Mouse (Mus musculus) adrenal gland, postnatal 4 days (tissue): ENCODE measurements at regions not wholly inside any gene's neighbourhood (a gene's known extent, or its start where the extent isn't known, plus 50 kb on each side); places are given as distances from the start of the nearest gene placed in this dataset.

Experiments used
- DNase-seq, 2 experiments: peaks; one replicate each; pipeline ENCODE4 v3.0.0; 2021 to 2022; ENCODE audit warnings: low spot score in 2 of 2, mixed read lengths in 2 of 2

DNA sequence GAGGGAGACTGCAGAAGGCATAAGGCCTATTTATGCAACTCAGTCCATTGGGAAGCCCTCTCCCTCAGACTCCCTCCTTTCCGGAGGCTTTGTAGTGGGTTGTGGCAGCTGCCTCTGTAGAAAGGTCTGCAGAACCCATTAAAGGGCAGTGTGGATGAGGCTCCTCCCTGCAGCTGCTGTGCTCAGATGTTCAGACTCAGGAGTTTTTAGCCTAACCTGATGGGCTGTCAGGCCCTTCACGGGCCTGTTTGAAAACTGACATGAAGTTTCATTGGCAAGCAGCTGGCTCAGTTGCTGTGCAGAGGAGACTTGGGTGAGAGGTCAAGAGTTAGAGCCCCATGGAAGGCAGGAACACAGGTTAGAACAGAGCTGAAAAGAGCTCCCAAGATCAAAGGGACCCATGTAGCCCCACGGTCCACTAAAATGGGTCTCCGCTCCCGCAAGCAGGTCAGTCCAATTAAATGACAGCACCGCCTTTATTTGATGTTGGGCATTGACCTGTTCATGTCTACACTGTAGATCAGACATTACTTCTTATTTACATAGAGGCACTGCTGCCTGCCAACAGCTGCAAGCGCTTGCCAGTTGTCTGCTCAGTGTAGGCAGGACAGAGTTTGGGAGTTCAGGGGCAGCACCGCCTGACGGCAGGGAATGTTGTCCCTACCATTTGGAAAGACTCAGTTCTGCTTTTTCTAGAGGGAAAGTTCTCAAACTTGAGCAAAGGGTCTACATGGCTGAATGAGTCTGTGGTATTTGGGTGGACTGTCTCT lies 53.8 kb upstream of the Usp46 start:
- no peak for DNase-seq

DNA sequence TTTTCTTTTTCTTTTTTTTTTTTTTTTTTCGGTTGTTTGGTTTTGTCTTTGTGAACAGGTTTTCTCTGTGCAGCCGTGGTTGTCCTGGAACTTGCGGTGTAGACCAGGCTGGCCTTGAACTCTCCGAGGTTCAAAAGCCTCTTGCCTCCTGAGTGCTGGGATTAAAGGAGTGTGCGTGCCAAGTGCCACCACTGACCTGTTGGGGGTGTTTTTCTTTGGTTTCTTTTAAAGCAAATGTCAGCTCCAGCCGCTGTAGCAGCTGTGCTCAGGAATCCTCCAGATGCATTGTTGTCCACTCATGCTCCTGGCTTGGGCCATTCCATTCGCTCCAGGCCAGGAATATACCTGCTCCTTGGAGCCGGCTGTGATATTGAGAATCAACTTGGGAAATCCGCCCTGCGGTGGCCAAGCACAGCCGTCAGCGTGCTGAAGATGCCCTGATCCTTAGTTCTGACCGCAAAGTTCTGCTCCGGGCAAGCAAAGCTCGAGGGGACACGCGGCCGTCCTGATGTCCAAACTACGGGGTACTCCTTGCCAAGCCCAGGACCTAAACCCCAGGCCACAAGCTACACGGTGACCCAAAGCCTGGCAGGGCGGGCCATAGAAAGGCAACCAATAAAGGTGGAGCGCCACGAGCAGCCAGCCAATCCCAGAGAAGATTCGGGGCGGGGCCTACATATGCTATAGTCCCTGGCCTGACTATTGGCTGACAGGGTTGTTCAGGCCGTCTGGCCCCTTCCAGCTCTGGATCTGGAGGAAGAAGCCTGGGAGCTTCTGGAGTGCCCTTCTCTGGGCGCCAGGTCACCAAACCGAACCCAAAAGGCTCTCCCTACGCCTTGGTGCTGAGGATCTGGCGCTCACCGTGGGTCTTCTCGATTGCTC lies 58.0 kb upstream of the Usp46 start:
- peak in 1 of 2 experiments; percentile 41 for DNase-seq

DNA sequence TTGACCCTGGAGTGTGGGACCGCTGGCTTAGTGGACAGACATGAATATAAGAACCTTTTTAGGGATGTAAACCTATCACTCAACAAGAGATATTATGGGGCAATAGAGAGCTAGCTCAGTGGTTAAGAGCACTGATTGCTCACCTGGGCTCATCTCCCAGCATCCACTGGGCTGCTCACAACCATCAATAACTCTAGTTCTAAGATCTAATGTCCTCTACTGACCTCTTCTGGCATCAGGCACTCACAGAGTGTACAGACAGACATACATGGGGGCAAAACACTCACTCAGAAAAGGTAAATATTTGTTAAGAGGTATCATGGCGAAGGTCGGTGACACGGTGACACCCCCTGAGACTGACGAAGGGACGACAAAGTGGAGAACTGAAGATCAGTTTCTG lies 59.3 kb upstream of the Usp46 start:
- DNase-seq = no peak

DNA sequence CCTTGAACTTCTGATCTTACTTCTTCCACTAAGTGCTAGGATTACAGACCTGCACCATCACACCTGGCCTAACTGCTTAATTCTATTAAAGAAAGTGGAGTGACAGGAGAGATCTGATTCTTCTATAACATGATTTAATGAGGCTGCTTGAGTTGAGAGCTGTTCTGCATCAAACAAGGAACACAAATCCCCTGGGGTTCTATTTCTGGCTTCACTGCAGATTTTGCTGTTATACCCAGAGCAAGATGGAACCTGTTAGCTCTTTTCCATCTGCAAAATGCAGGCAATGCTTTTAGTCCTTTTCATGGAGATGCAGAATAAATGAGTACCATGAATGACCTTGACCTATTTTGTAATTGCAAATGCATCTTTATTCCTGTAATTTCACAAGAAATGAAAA lies 61.4 kb upstream of the Usp46 start:
- no peak for DNase-seq

DNA sequence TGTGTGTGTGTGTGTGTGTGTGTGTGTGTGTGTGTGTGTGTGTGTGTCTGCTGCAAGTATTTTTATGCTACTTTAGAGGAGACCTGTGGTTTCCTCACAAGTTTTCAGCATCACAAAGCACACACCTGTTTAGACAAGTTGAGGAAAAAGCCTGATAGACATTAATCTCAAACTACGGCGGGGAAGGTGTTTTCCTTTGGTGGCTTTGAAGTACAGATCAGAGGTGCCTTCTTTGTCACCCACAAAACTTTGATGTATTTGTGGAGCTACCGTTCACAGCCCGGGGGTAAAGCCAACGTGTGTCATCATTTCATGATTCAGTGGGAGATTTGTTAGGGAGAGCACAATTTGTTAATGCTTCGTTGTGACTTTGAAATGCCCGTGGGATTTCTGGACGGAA lies 62.4 kb upstream of the Rasl11b start:
- no peak for DNase-seq

DNA sequence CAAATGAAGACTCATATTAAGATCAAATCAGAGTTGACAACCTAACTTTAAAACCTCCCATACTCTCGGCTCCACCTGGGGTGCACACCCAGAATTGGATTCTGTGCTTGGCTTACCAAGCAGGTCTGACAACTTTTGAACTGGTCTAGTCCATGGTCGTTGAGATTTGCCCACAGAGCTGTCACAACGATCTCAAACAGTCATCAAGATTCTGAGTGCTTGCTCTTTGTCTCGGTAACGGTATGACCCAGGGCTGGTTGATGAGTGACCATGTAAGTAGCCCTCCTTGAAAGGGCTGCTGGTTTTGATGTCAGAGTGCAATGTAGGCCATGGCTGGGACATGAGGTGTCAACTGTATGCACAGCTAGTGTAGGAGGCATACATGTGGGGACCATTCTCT lies 58.7 kb upstream of the Rasl11b start:
- DNase-seq = no peak

DNA sequence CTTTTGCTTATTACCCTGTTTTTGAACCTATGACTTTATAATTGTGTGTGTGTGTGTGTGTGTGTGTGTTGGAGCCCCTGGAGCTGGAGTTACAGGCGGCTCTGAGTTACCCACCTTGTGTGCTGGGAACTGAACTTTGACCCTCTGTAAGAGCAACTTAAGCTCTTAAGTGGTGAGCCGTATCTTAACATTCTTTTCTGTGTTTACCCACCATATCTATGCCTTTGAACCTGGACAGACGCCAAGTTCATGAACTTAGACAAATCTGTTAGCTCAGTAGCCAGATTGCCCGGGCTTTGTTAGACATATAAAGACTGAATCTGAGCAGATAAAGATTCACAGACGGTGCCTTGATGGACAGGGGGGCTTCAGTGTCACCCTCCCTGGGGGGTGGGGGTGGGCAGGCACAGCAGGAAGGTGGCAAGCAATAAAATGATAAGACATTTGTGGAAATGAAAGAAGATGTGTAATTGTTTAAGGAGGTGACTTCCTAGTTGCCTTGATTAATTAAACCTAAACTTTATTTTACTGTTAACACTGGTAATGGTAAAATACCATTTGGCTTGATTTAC lies 58.1 kb upstream of the Rasl11b start:
- DNase-seq = no peak

DNA sequence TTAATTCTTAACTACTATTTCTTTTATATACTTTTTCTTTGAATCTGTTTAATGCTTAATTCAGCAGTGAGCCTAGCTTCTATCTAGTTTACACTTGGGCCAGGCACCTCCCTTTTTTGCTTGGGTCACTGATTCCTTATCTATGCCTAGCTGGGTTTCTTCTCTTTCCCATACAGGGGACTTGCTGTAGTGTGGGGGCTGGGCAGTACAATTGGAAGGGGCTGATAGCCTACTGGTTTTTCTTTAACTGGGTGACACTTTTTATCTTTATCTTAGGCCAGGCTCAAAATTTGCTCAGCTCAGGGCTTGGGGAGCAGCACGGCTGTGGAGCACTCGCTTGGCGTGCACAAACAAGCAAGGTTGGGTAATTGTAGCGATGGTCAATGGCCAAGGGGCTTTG lies 51.1 kb upstream of the Rasl11b start:
- no peak for DNase-seq

DNA sequence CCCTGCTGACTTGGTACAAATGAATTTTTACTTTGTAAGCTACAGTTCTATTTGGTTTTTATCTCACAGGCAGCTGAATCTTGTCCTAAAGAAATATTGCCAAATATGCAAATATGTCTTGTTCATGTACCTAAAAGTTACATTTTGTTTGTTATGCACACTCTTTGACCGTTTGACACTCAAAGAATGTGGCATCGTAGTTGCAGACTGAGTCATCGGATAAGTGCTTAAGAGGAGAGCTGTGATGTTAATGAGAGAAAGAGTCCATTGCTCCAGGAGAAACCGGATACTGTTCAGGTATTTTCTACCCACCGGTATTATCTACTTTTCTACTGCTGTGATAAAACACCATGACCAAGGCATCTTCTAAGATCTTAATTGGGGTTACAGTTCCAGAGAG lies 50.3 kb upstream of the Rasl11b start:
- DNase-seq = no peak
